17 mouse cellular contexts compared by ENCODE assay signal in genomic region chr12:51111811-51112210, GRCm38 (mm10).
DNase-seq lines count a peak whose midpoint lies in the region; ATAC-seq and TF ChIP-seq lines count a peak whose summit lies in the region.
"Had no signal": no experiment of that assay in that cellular context is flagged by ENCODE, and none has a peak within 500 bp of the region (broad histone marks: within the 10 kb centered on the region; RNA-seq: fewer than 3 reads in every experiment).

No protein-coding gene starts in this region.

- H3K9me3 ChIP-seq in heart, embryonic 13.5 days, result no peaks in the 10 kb centered on the region
- H3K9me3 ChIP-seq in kidney, embryonic 14.5 days (ENCODE audit: control insufficient read depth, low read length), result no peaks in the 10 kb centered on the region
- no peaks in the 10 kb centered on the region for H3K9me3 ChIP-seq in midbrain, postnatal 0 days (ENCODE audit: low read length)
- no peaks in the 10 kb centered on the region for H3K9me3 ChIP-seq in midbrain, embryonic 10.5 days (replicated peaks)
- H3K9me3 ChIP-seq: hindbrain, embryonic 12.5 days; intestine, embryonic 15.5 days; limb, embryonic 15.5 days; neural tube, embryonic 15.5 days had no signal

- no peaks in the 10 kb centered on the region for H3K36me3 ChIP-seq in heart, embryonic 13.5 days
- H3K36me3 ChIP-seq in kidney, embryonic 14.5 days (ENCODE audit: control insufficient read depth, insufficient read depth, low read length), result no peaks in the 10 kb centered on the region
- H3K36me3 ChIP-seq in midbrain, postnatal 0 days (ENCODE audit: insufficient read depth, low read length), result no peaks in the 10 kb centered on the region
- no peaks in the 10 kb centered on the region for H3K36me3 ChIP-seq in midbrain, embryonic 10.5 days
- H3K36me3 ChIP-seq: hindbrain, embryonic 12.5 days; intestine, embryonic 15.5 days; limb, embryonic 15.5 days; neural tube, embryonic 15.5 days had no signal

- no peaks in the 10 kb centered on the region for H3K27me3 ChIP-seq in heart, embryonic 13.5 days (replicated peaks)
- no peaks in the 10 kb centered on the region for H3K27me3 ChIP-seq in kidney, embryonic 14.5 days (ENCODE audit: control insufficient read depth, insufficient read depth, low read length)
- no peaks in the 10 kb centered on the region for H3K27me3 ChIP-seq in midbrain, postnatal 0 days (ENCODE audit: insufficient read depth, low read length)
- no peaks in the 10 kb centered on the region for H3K27me3 ChIP-seq in midbrain, embryonic 10.5 days (ENCODE audit: low read depth, poor library complexity, severe bottlenecking)
- H3K27me3 ChIP-seq: hindbrain, embryonic 12.5 days; intestine, embryonic 15.5 days; limb, embryonic 15.5 days; neural tube, embryonic 15.5 days had no signal

- peak overlapping the region; percentile 74 for H3K27ac ChIP-seq in heart, embryonic 13.5 days (replicated peaks)
- H3K27ac ChIP-seq in kidney, embryonic 14.5 days (ENCODE audit: low read depth, low read length), result no peak overlapping the region
- no peak overlapping the region for H3K27ac ChIP-seq in midbrain, postnatal 0 days (ENCODE audit: low read depth, low read length)
- no peak overlapping the region for H3K27ac ChIP-seq in midbrain, embryonic 10.5 days (replicated peaks)
- H3K27ac ChIP-seq: hindbrain, embryonic 12.5 days; intestine, embryonic 15.5 days; limb, embryonic 15.5 days; neural tube, embryonic 15.5 days had no signal

- peak overlapping the region; percentile 43 for H3K4me2 ChIP-seq in heart, embryonic 13.5 days
- H3K4me2 ChIP-seq in kidney, embryonic 14.5 days (replicated peaks; ENCODE audit: low read depth, low read length), result no peak overlapping the region
- H3K4me2 ChIP-seq in midbrain, postnatal 0 days (ENCODE audit: low read depth, low read length, poor library complexity, severe bottlenecking), result no peak overlapping the region
- H3K4me2 ChIP-seq: hindbrain, embryonic 12.5 days; intestine, embryonic 15.5 days; limb, embryonic 15.5 days; neural tube, embryonic 15.5 days had no signal

- no peak for TF ChIP-seq CTCF in midbrain, postnatal 0 days (IDR thresholded peaks at IDR 0.05)

- 20% methylated on average over 4 of the region's 4 CpGs for WGBS in heart, embryonic 13.5 days
- 23% methylated on average over 4 of the region's 4 CpGs for WGBS in kidney, embryonic 14.5 days
- 30% methylated on average over 4 of the region's 4 CpGs for WGBS in midbrain, postnatal 0 days
- WGBS in midbrain, embryonic 10.5 days, result 72% methylated on average over 4 of the region's 4 CpGs

- no peak overlapping the region for H3K4me3 ChIP-seq in heart, embryonic 13.5 days
- no peak overlapping the region for H3K4me3 ChIP-seq in kidney, embryonic 14.5 days (ENCODE audit: low read length)
- no peak overlapping the region for H3K4me3 ChIP-seq in midbrain, postnatal 0 days (ENCODE audit: low read depth, low read length)
- no peak overlapping the region for H3K4me3 ChIP-seq in midbrain, embryonic 10.5 days
- H3K4me3 ChIP-seq: hindbrain, embryonic 12.5 days; intestine, embryonic 15.5 days; limb, embryonic 15.5 days; neural tube, embryonic 15.5 days had no signal

- ATAC-seq in heart, embryonic 13.5 days (ENCODE audit: extremely low read depth, insufficient number of reproducible peaks, low FRiP score, low TSS enrichment), result no peak
- ATAC-seq in kidney, embryonic 14.5 days (ENCODE audit: low FRiP score, low TSS enrichment), result peak; percentile 81; the same call in 1 of the 2 replicates
- no peak for ATAC-seq in midbrain, postnatal 0 days (ENCODE audit: low FRiP score)
- ATAC-seq: intestine, embryonic 15.5 days; liver, postnatal 0 days had no signal

- no peak overlapping the region for H3K9ac ChIP-seq in heart, embryonic 13.5 days
- H3K9ac ChIP-seq in kidney, embryonic 14.5 days (ENCODE audit: low read depth, low read length), result no peak overlapping the region
- no peak overlapping the region for H3K9ac ChIP-seq in midbrain, postnatal 0 days (replicated peaks; ENCODE audit: low read length, poor library complexity, severe bottlenecking)
- H3K9ac ChIP-seq: hindbrain, embryonic 12.5 days; intestine, embryonic 15.5 days; limb, embryonic 15.5 days; liver, postnatal 0 days; neural tube, embryonic 15.5 days had no signal

- no peak for DNase-seq in heart, adult 11 months
- DNase-seq in kidney, adult 11 months, result no peak
- peak; percentile 10 for DNase-seq in midbrain, postnatal 0 days (ENCODE audit: low spot score)
- no peak for DNase-seq in midbrain, embryonic 10.5 days (ENCODE audit: low spot score)
- DNase-seq in right cerebral cortex, adult 18-20 months, result no peak
- DNase-seq: cerebellum, adult 11 months; cerebellum, postnatal 36 days; liver, postnatal 0 days; retina, postnatal 1 day; spleen, adult 18-20 months; thymus, postnatal 4 days had no signal

- peaks cover 13% of the 10 kb centered on the region for H3K4me1 ChIP-seq in heart, embryonic 13.5 days
- H3K4me1 ChIP-seq in kidney, embryonic 14.5 days (ENCODE audit: control insufficient read depth, insufficient read depth, low read length), result peaks cover 4% of the 10 kb centered on the region; the same call in 1 of the 2 replicates
- no peaks in the 10 kb centered on the region for H3K4me1 ChIP-seq in midbrain, postnatal 0 days (ENCODE audit: insufficient read depth, low read length)
- peaks cover 6% of the 10 kb centered on the region; the same call in 1 of the 2 replicates for H3K4me1 ChIP-seq in midbrain, embryonic 10.5 days
- H3K4me1 ChIP-seq: hindbrain, embryonic 12.5 days; intestine, embryonic 15.5 days; limb, embryonic 15.5 days; neural tube, embryonic 15.5 days had no signal
